Mouse (Mus musculus) right cerebral cortex, postnatal 4 days (tissue): Measurements from ENCODE around the gene 4933415A04Rik.
A peak's percentile ranks its signal among the peaks of the same experiment; 100 is the strongest.

ENCODE experiments used
- DNase-seq: peaks from one replicate; pipeline ENCODE4 v3.0.0-alpha.2; 2022

Gene 4933415A04Rik

DNA sequence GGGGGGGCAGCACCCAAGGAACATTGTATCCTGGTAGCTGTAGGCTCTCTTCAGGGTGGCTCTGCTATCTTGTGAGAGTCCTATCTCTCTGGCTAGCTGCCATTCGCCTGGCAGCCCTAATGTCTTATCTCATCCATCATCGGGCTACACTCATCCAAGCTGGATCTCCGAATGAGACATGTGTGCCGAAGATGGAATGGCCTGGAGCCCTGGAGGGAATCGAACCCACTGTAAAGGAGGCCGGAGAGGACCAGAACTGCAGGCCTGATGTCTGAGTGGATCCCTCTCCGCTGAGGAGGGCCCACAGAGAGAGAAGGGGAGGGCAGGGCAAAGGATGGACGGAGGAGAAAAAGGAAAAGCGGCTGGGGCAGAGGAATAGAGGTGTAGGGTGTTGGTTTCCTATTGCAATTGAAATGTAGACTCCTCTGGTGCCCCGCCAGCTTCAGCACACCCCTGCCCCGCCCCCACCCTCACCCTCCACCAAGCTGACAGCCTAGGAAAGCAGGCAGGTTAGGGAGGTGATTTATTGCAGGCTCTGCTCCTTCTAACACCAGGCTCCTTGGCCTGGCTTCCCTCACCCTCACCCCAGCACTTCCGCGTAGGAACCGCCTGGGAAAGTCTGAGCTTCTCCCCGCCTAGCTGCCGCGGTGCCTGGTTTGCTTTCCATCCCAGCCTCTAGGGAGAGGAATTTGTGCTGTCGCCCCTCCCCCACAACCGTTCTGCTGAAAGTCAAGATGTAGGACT lies 47.0 kb downstream of the 4933415A04Rik start:
- peak; percentile 67 for DNase-seq

DNA sequence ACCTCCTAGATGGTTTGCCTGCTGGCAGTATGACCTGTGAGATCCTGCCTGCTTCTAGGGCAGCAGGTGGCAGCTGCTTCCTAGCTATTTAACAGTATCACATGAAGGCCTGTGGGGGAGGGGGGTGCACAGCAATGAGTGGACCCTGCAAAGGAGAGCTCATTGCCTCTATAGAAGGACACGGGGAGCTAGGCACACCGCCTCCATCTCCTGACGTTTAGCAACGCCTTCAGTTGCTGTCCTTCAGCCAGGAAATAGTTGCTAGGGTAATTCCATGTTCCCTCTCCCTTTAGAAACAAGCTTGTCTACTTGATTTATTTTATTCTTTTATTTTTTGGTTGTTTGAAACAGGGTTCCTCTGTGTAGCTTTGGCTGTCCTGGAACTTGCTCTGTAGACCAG lies 49.9 kb downstream of the 4933415A04Rik start:
- DNase-seq = no peak

DNA sequence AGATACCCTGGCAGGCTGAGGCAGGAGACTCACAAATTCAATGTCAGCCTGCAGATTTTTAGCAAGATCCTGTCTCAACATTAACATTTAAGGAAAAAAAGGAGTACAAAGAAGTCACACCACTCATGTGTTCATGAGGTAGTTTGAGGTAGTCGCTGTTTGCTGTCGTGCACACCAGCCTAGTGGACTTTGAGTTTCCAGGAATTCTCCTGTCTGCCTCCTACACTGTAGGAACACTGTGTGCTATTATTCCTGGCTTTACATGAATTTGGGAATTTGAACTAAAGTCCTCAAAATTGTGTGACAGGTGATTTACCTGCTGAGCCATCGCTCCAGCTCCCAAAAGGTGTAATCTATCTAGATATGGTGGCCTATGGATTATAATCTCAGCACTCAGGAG lies 51.6 kb downstream of the 4933415A04Rik start:
- no peak for DNase-seq
